Mouse (Mus musculus) testis, adult 2 months (tissue): ENCODE results near the gene Dtx2.

Experiments used
- CTCF ChIP-seq: fragments of 200-500 bp; IDR thresholded peaks from 2 replicates; pipeline ENCODE4 v1.5.1; 2012; ENCODE audit warnings: low read depth, mild to moderate bottlenecking, inconsistent platforms, low read length, moderate library complexity; ENCODE audit not compliant: control insufficient read depth, insufficient read depth, insufficient replicate concordance
- POLR2A ChIP-seq: fragments of 200-500 bp; IDR thresholded peaks from 2 replicates; pipeline ENCODE4 v1.6.1; 2012; ENCODE audit warnings: low read depth, mild to moderate bottlenecking, inconsistent platforms, low read length, moderate library complexity; ENCODE audit not compliant: control insufficient read depth

DNA sequence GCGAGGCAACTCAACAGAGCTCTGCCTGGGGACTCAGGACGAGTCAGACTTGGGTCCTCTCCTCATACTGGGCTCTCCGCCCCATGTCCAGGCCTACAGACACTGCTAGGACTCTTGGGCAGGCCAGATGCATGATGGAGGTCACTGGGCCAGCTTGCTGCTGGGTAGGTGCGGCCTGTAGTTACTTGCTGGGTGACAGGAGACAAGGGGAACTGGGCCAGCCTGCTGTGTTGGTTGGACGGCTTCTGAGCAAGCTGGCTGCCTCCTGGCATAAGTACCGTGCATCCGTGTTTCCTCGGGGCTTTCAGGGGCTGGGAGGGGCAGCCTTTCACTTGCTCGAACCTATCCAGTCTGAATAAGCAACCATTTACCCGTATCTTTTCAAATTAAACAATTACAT, 21.0 kb downstream of the Dtx2 start:
- TF ChIP-seq CTCF (no peak), POLR2A (no peak)
